Mouse (Mus musculus) B cell, adult 67 days (primary cell): ENCODE measurements around the gene Siah2. TPM values are rescaled to one million over a fixed set of nuclear protein-coding genes. Genes with fewer than 3 reads are reported as not detected.

Experiments
- total RNA-seq, 2 experiments: library from RNA; stranded (reverse); gene quantifications; 4 replicates each; pipeline ENCODE4 v1.2.4; 2023

Gene Siah2
- 100 to 1,000 TPM in 1 of 2 experiments, 10 to 100 TPM in 1; 95.0 to 116 TPM for total RNA-seq

GRCm38 (mm10) chr3:58691997-58692721 is at the start of gene Siah2:
Gene Siah2 (minus strand): TSS chr3:58692400.

DNA sequence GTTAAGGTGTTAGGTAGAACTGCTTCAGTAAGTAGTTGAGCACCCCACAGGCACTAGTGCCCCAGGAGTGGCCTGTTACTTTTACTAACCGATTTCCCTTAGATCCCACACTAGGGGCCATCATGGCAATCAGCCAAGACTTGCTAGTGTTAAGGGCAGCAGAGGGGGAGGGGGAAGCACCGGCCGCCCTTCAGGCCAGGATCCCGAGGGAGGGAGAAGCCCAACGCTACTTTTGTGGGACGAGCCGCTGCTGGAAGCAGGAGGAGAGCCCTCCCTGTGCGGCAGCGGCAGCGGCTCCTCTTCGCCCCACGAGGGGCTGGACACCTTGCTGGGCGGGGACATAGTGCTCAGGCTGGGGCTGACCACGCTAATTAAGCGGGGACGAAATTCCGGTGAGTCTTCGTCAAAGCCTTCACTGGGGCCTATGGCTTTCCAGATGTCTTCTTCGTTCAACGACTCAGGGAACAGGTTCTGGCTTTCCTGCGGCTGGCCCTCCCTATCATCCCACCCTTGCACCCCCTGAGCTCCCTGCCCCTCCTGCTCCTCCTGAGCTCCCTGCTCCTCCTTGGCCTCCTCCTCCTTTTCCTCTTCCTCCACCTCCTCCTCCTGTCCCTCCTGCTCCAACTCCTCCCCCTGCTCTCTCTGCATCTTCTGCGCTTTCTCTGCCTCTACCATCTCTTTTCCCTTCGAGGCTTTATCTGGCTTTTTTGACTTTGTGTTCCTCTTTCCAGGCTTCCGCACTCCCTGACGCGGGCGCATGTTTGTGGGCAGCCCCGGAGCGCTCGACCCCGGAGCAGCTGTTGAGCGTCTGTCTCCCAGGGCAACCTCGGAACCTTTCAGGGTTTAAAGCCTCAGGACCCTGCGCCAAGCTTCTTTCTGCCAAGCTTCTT is 55.5 kb downstream of the Siah2 start, which contains the start of gene Erich6:
TSS of gene Erich6 (minus strand) at position 802 of the 890 bp plus-strand sequence.

Other genes starting within 250 kb of the Siah2 start
- gene Eif2a, start 166.6 kb downstream of the Siah2 start, total RNA-seq: 10 to 100 TPM; 58.4 to 61.1 TPM
- 100 to 1,000 TPM; 295 to 311 TPM for gene Serp1, start 166.5 kb downstream of the Siah2 start, total RNA-seq
- gene Selenot, start 115.8 kb downstream of the Siah2 start, total RNA-seq: 100 to 1,000 TPM; 134 to 136 TPM
- gene Erich6, start 55.2 kb downstream of the Siah2 start, total RNA-seq: not detected
- not detected for gene Mindy4b-ps, start 129.9 kb upstream of the Siah2 start, total RNA-seq
- not detected for gene Clrn1, start 192.9 kb upstream of the Siah2 start, total RNA-seq